Mouse (Mus musculus): ENCODE data around the gene Smarcd1. TPM values are rescaled to one million over a fixed set of nuclear protein-coding genes. Genes with fewer than 3 reads are reported as not detected.
A peak's percentile ranks its signal among the peaks of the same experiment; 100 is the strongest.

Gene Smarcd1
- polyA plus RNA-seq, 1 experiment from 2014 or later: 57.4 TPM

- H3K36me3 ChIP-seq: no peaks in the 10 kb centered on the region
- no peak overlapping the region for H3K27ac ChIP-seq
- H3K27me3 ChIP-seq: peaks cover 88% of the 10 kb centered on the region
- 0 out of 2 replicates have a peak overlapping the region, but pooled peaks have one; percentile 99 for H3K4me2 ChIP-seq
- H3K9ac ChIP-seq: no peak overlapping the region
- no peak for ATAC-seq (replicated peaks; ENCODE audit: low FRiP score)
- peaks cover 40% of the 10 kb centered on the region for H3K4me1 ChIP-seq
- no peaks in the 10 kb centered on the region for H3K9me3 ChIP-seq (replicated peaks)
- WGBS: 6% methylated on average over 1 of the region's 1 CpGs
- no peak overlapping the region for H3K4me3 ChIP-seq (replicated peaks)
Measured at GRCm38 (mm10) chr15:99669392-99669791, 32.5 kb upstream of the Smarcd1 start.

- Histone ChIP-seq H3K9ac (peak within 1 kb of the TSS; percentile 61), H3K27ac (no peak within 1 kb of the TSS), H3K9me3 (replicated peaks) (no peaks in the 10 kb centered on the region), H3K27me3 (peaks cover 83% of the 10 kb centered on the region), H3K4me1 (peaks cover 31% of the 10 kb centered on the region), H3K4me2 (peak within 1 kb of the TSS; percentile 99), H3K36me3 (no peaks in the 10 kb centered on the region), H3K4me3 (replicated peaks) (peak within 1 kb of the TSS; percentile 58)
- peak; percentile 70 for ATAC-seq (replicated peaks; ENCODE audit: low FRiP score)
- WGBS: under 1% methylated on average over 70 of the region's 74 CpGs
Measured at GRCm38 (mm10) chr15:99670154-99670821, 31.6 kb upstream of the Smarcd1 start, which contains the start of gene Asic1. Gene Asic1 (plus strand): TSS chr15:99670368.

GRCm38 (mm10) chr15:99670964-99671670 lies 30.8 kb upstream of the Smarcd1 start:
- H3K27ac ChIP-seq: no peak overlapping the region
- H3K27me3 ChIP-seq: peaks cover 80% of the 10 kb centered on the region
- H3K9me3 ChIP-seq (replicated peaks): no peaks in the 10 kb centered on the region
- no peaks in the 10 kb centered on the region for H3K36me3 ChIP-seq
- H3K4me1 ChIP-seq: peaks cover 27% of the 10 kb centered on the region
- H3K9ac ChIP-seq: peak overlapping the region; percentile 61
- H3K4me3 ChIP-seq (replicated peaks): peak overlapping the region; percentile 58
- H3K4me2 ChIP-seq: peak overlapping the region; percentile 99
- WGBS: 12% methylated on average over 11 of the region's 17 CpGs
- ATAC-seq (replicated peaks; ENCODE audit: low FRiP score): no peak

GRCm38 (mm10) chr15:99671783-99672182 lies 30.1 kb upstream of the Smarcd1 start:
- Histone ChIP-seq H3K4me2 (no peak overlapping the region), H3K4me3 (replicated peaks) (no peak overlapping the region), H3K27me3 (peaks cover 73% of the 10 kb centered on the region), H3K9ac (no peak overlapping the region), H3K9me3 (replicated peaks) (no peaks in the 10 kb centered on the region), H3K36me3 (no peaks in the 10 kb centered on the region), H3K27ac (no peak overlapping the region), H3K4me1 (peaks cover 25% of the 10 kb centered on the region)
- no peak for ATAC-seq (replicated peaks; ENCODE audit: low FRiP score)
- WGBS: 69% methylated on average over 14 of the region's 14 CpGs

GRCm38 (mm10) chr15:99674866-99675265 lies 27.1 kb upstream of the Smarcd1 start:
- peaks cover 29% of the 10 kb centered on the region for H3K4me1 ChIP-seq
- H3K9ac ChIP-seq: no peak overlapping the region
- no peak for ATAC-seq (replicated peaks; ENCODE audit: low FRiP score)
- H3K27ac ChIP-seq: no peak overlapping the region
- no peaks in the 10 kb centered on the region for H3K36me3 ChIP-seq
- H3K4me3 ChIP-seq (replicated peaks): no peak overlapping the region
- peaks cover 51% of the 10 kb centered on the region for H3K27me3 ChIP-seq
- 90% methylated on average over 3 of the region's 3 CpGs for WGBS
- H3K9me3 ChIP-seq (replicated peaks): no peaks in the 10 kb centered on the region
- H3K4me2 ChIP-seq: no peak overlapping the region

GRCm38 (mm10) chr15:99677089-99677488 lies 24.8 kb upstream of the Smarcd1 start:
- H3K4me2 ChIP-seq: no peak overlapping the region
- ATAC-seq (replicated peaks; ENCODE audit: low FRiP score): no peak
- peaks cover 13% of the 10 kb centered on the region for H3K4me1 ChIP-seq
- peaks cover 29% of the 10 kb centered on the region for H3K27me3 ChIP-seq
- H3K36me3 ChIP-seq: no peaks in the 10 kb centered on the region
- no peaks in the 10 kb centered on the region for H3K9me3 ChIP-seq (replicated peaks)
- no peak overlapping the region for H3K9ac ChIP-seq
- WGBS: 34% methylated on average over 8 of the region's 8 CpGs
- no peak overlapping the region for H3K4me3 ChIP-seq (replicated peaks)
- no peak overlapping the region for H3K27ac ChIP-seq

GRCm38 (mm10) chr15:99678063-99678800 lies 23.7 kb upstream of the Smarcd1 start:
- Histone ChIP-seq H3K4me1 (peaks cover 13% of the 10 kb centered on the region), H3K9me3 (replicated peaks) (no peaks in the 10 kb centered on the region), H3K36me3 (no peaks in the 10 kb centered on the region), H3K27ac (no peak overlapping the region), H3K4me2 (0 out of 2 replicates have a peak overlapping the region, but pooled peaks have one; percentile 14), H3K27me3 (peaks cover 18% of the 10 kb centered on the region), H3K9ac (no peak overlapping the region), H3K4me3 (replicated peaks) (no peak overlapping the region)
- 12% methylated on average over 13 of the region's 13 CpGs for WGBS
- ATAC-seq (replicated peaks; ENCODE audit: low FRiP score): peak; percentile 56; the same call in 1 of the 2 replicates

GRCm38 (mm10) chr15:99679008-99679407 lies 22.9 kb upstream of the Smarcd1 start:
- Histone ChIP-seq H3K27me3 (peaks cover 10% of the 10 kb centered on the region), H3K4me2 (no peak overlapping the region), H3K4me3 (replicated peaks) (no peak overlapping the region), H3K9me3 (replicated peaks) (no peaks in the 10 kb centered on the region), H3K36me3 (no peaks in the 10 kb centered on the region), H3K27ac (no peak overlapping the region), H3K9ac (no peak overlapping the region), H3K4me1 (peaks cover 13% of the 10 kb centered on the region)
- WGBS: 53% methylated on average over 7 of the region's 7 CpGs
- ATAC-seq (replicated peaks; ENCODE audit: low FRiP score): no peak

- no peak for ATAC-seq (replicated peaks; ENCODE audit: low FRiP score)
- H3K4me1 ChIP-seq: peaks cover 9% of the 10 kb centered on the region
- H3K9me3 ChIP-seq (replicated peaks): no peaks in the 10 kb centered on the region
- H3K27me3 ChIP-seq: no peaks in the 10 kb centered on the region; the same call in 1 of the 2 replicates
- WGBS: 91% methylated on average over 7 of the region's 7 CpGs
- H3K27ac ChIP-seq: no peak overlapping the region
- H3K4me2 ChIP-seq: no peak overlapping the region
- H3K36me3 ChIP-seq: no peaks in the 10 kb centered on the region
- no peak overlapping the region for H3K4me3 ChIP-seq (replicated peaks)
- no peak overlapping the region for H3K9ac ChIP-seq
Measured at GRCm38 (mm10) chr15:99682880-99683279, 19.0 kb upstream of the Smarcd1 start.

- no peaks in the 10 kb centered on the region for H3K36me3 ChIP-seq
- H3K4me3 ChIP-seq (replicated peaks): no peak overlapping the region
- no peaks in the 10 kb centered on the region for H3K4me1 ChIP-seq
- 89% methylated on average over 5 of the region's 5 CpGs for WGBS
- no peaks in the 10 kb centered on the region for H3K27me3 ChIP-seq
- H3K27ac ChIP-seq: no peak overlapping the region
- no peak overlapping the region for H3K9ac ChIP-seq
- no peak overlapping the region for H3K4me2 ChIP-seq
- no peak for ATAC-seq (replicated peaks; ENCODE audit: low FRiP score)
- no peaks in the 10 kb centered on the region for H3K9me3 ChIP-seq (replicated peaks)
Measured at GRCm38 (mm10) chr15:99684156-99684555, 17.8 kb upstream of the Smarcd1 start.

- 5% methylated on average over 4 of the region's 4 CpGs for WGBS
- Histone ChIP-seq H3K4me3 (replicated peaks) (no peak overlapping the region), H3K9ac (no peak overlapping the region), H3K27ac (no peak overlapping the region), H3K4me1 (peaks cover 7% of the 10 kb centered on the region), H3K36me3 (no peaks in the 10 kb centered on the region), H3K27me3 (peaks cover 11% of the 10 kb centered on the region), H3K4me2 (no peak overlapping the region), H3K9me3 (replicated peaks) (no peaks in the 10 kb centered on the region)
- ATAC-seq (replicated peaks; ENCODE audit: low FRiP score): peak; percentile 57
Measured at GRCm38 (mm10) chr15:99688712-99689111, 13.2 kb upstream of the Smarcd1 start.

GRCm38 (mm10) chr15:99690924-99691323 lies 11.0 kb upstream of the Smarcd1 start:
- peaks cover 7% of the 10 kb centered on the region for H3K4me1 ChIP-seq
- no peaks in the 10 kb centered on the region for H3K36me3 ChIP-seq
- WGBS: 9% methylated on average over 4 of the region's 4 CpGs
- H3K27ac ChIP-seq: no peak overlapping the region
- no peak overlapping the region for H3K4me3 ChIP-seq (replicated peaks)
- H3K9me3 ChIP-seq (replicated peaks): no peaks in the 10 kb centered on the region
- H3K27me3 ChIP-seq: peaks cover 14% of the 10 kb centered on the region
- no peak overlapping the region for H3K4me2 ChIP-seq
- no peak for ATAC-seq (replicated peaks; ENCODE audit: low FRiP score)
- H3K9ac ChIP-seq: no peak overlapping the region
